Mouse (Mus musculus) midbrain, embryonic 16.5 days (tissue): ENCODE results near the gene Lrp10. TPM values are rescaled to one million over a fixed set of nuclear protein-coding genes. Genes with fewer than 3 reads are reported as not detected.
A peak's percentile ranks its signal among the peaks of the same experiment; 100 is the strongest.

Experiments used
- ATAC-seq: fragments of 200-750 bp; cut with Nextera tagmentation; 2 replicates; pipeline ENCODE4 v1.8.0; 2017; ENCODE audit warnings: moderate TSS enrichment
- H3K27ac ChIP-seq: fragments of 300-500 bp; sonication (generic); 2 replicates; pipeline ENCODE4 v1.5.1; 2014; ENCODE audit warnings: mild to moderate bottlenecking, low read length, mixed read lengths
- H3K27me3 ChIP-seq: fragments of 300-500 bp; sonication (generic); 2 replicates; pipeline ENCODE4 v1.6.1; 2014; ENCODE audit warnings: low read depth, low read length, mixed read lengths; ENCODE audit not compliant: control insufficient read depth, insufficient read depth
- H3K36me3 ChIP-seq: fragments of 300-500 bp; sonication (generic); 2 replicates; pipeline ENCODE4 v1.6.1; 2014; ENCODE audit warnings: mild to moderate bottlenecking, low read length, moderate library complexity, mixed read lengths; ENCODE audit not compliant: control insufficient read depth, insufficient read depth
- H3K4me1 ChIP-seq: fragments of 300-500 bp; sonication (generic); 2 replicates; pipeline ENCODE4 v1.6.1; 2014; ENCODE audit warnings: mild to moderate bottlenecking, low read length, mixed read lengths; ENCODE audit not compliant: control insufficient read depth, insufficient read depth
- H3K4me2 ChIP-seq: fragments of 300-500 bp; sonication (generic); 2 replicates; pipeline ENCODE4 v1.6.1; 2014; ENCODE audit warnings: mild to moderate bottlenecking, low read length, mixed read lengths
- H3K4me3 ChIP-seq: fragments of 300-500 bp; sonication (generic); 2 replicates; pipeline ENCODE4 v1.5.1; 2014; ENCODE audit warnings: low read depth, mild to moderate bottlenecking, low read length, moderate library complexity, mixed read lengths
- H3K9ac ChIP-seq: fragments of 300-500 bp; sonication (generic); 2 replicates; pipeline ENCODE4 v1.6.1; 2014; ENCODE audit warnings: low read depth, low read length, mixed read lengths
- H3K9me3 ChIP-seq: fragments of 300-500 bp; sonication (generic); replicated peaks from 2 replicates; pipeline ENCODE4 v1.6.1; 2014; ENCODE audit warnings: mild to moderate bottlenecking, low read length, mixed read lengths; ENCODE audit not compliant: control insufficient read depth, poor library complexity, severe bottlenecking
- WGBS: fragments of 180-500 bp; shearing (Covaris S2); extraction: QIAGEN DNeasy Blood & Tissue Kit; methylation state at CpG from one replicate; pipeline ENCODE4 v1.1.7; 2014; 5-methylcytosine and 5-hydroxymethylcytosine counted together
- polyA plus RNA-seq: library from polyadenylated mRNA; unstranded; fragments of >200 nt; fragmentation: Nextera tagmentation; extraction: Ambion mirVana; gene quantifications from 2 replicates; pipeline ENCODE4 v1.2.1, GENCODE M21; 2015

The Lrp10 gene
- polyA plus RNA-seq, 1 experiment from 2014 or later = 26.9 TPM

- Histone ChIP-seq H3K4me3 (no peak overlapping the region), H3K4me2 (no peak overlapping the region), H3K27me3 (no peaks in the 10 kb centered on the region), H3K36me3 (no peaks in the 10 kb centered on the region), H3K9me3 (no peaks in the 10 kb centered on the region), H3K4me1 (peaks cover 5% of the 10 kb centered on the region; the same call in 1 of the 2 replicates), H3K27ac (no peak overlapping the region), H3K9ac (no peak overlapping the region)
- no peak for ATAC-seq
- 90% methylated on average over 3 of the region's 3 CpGs for WGBS
Measured at GRCm38 (mm10) chr14:54442548-54442947, 21.4 kb upstream of the Lrp10 start.

- Histone ChIP-seq H3K9me3 (no peaks in the 10 kb centered on the region), H3K4me3 (no peak overlapping the region), H3K36me3 (no peaks in the 10 kb centered on the region), H3K9ac (no peak overlapping the region), H3K27ac (no peak overlapping the region), H3K4me1 (peaks cover 5% of the 10 kb centered on the region; the same call in 1 of the 2 replicates), H3K27me3 (no peaks in the 10 kb centered on the region), H3K4me2 (no peak overlapping the region)
- WGBS = 29% methylated on average over 3 of the region's 3 CpGs
- ATAC-seq = 0 out of 2 replicates have a peak, but pooled peaks have one; percentile 21
Measured at GRCm38 (mm10) chr14:54443196-54443595, 20.7 kb upstream of the Lrp10 start.

GRCm38 (mm10) chr14:54443712-54444618, 20.0 kb upstream of the Lrp10 start:
- H3K4me1 ChIP-seq = peaks cover 5% of the 10 kb centered on the region; the same call in 1 of the 2 replicates
- H3K4me2 ChIP-seq = no peak overlapping the region
- no peak overlapping the region for H3K9ac ChIP-seq
- 65% methylated on average over 15 of the region's 15 CpGs for WGBS
- ATAC-seq = no peak
- H3K36me3 ChIP-seq = no peaks in the 10 kb centered on the region
- H3K27ac ChIP-seq = peak overlapping the region; percentile 22; the same call in 1 of the 2 replicates
- no peaks in the 10 kb centered on the region for H3K27me3 ChIP-seq
- no peak overlapping the region for H3K4me3 ChIP-seq
- H3K9me3 ChIP-seq = no peaks in the 10 kb centered on the region

GRCm38 (mm10) chr14:54445476-54445875, 18.5 kb upstream of the Lrp10 start:
- H3K9me3 ChIP-seq = no peaks in the 10 kb centered on the region
- H3K4me3 ChIP-seq = no peak overlapping the region
- H3K4me2 ChIP-seq = no peak overlapping the region
- no peak for ATAC-seq
- H3K4me1 ChIP-seq = no peaks in the 10 kb centered on the region
- 64% methylated on average over 3 of the region's 3 CpGs for WGBS
- no peak overlapping the region for H3K27ac ChIP-seq
- no peaks in the 10 kb centered on the region for H3K36me3 ChIP-seq
- H3K27me3 ChIP-seq = no peaks in the 10 kb centered on the region
- 0 out of 2 replicates have a peak overlapping the region, but pooled peaks have one; percentile 6 for H3K9ac ChIP-seq

GRCm38 (mm10) chr14:54453566-54453965, 10.4 kb upstream of the Lrp10 start:
- Histone ChIP-seq H3K9ac (no peak overlapping the region), H3K27ac (no peak overlapping the region), H3K4me1 (no peaks in the 10 kb centered on the region), H3K9me3 (no peaks in the 10 kb centered on the region), H3K4me3 (no peak overlapping the region), H3K27me3 (no peaks in the 10 kb centered on the region), H3K36me3 (no peaks in the 10 kb centered on the region), H3K4me2 (no peak overlapping the region)
- WGBS = 83% methylated on average over 9 of the region's 9 CpGs
- ATAC-seq = no peak

- Histone ChIP-seq H3K4me2 (no peak overlapping the region), H3K36me3 (no peaks in the 10 kb centered on the region), H3K27ac (no peak overlapping the region), H3K4me1 (no peaks in the 10 kb centered on the region), H3K4me3 (no peak overlapping the region), H3K9ac (no peak overlapping the region), H3K9me3 (no peaks in the 10 kb centered on the region), H3K27me3 (no peaks in the 10 kb centered on the region)
- WGBS = 83% methylated on average over 11 of the region's 11 CpGs
- no peak for ATAC-seq
Measured at GRCm38 (mm10) chr14:54454669-54455528, 9.0 kb upstream of the Lrp10 start.

- Histone ChIP-seq H3K27ac (no peak overlapping the region), H3K27me3 (no peaks in the 10 kb centered on the region), H3K4me2 (no peak overlapping the region), H3K36me3 (no peaks in the 10 kb centered on the region), H3K4me1 (no peaks in the 10 kb centered on the region), H3K4me3 (no peak overlapping the region), H3K9ac (no peak overlapping the region), H3K9me3 (no peaks in the 10 kb centered on the region)
- no peak for ATAC-seq
- 88% methylated on average over 14 of the region's 14 CpGs for WGBS
Measured at GRCm38 (mm10) chr14:54457907-54458569, 5.9 kb upstream of the Lrp10 start.

- no peak for ATAC-seq
- Histone ChIP-seq H3K4me3 (no peak overlapping the region), H3K27ac (no peak overlapping the region), H3K27me3 (no peaks in the 10 kb centered on the region), H3K4me2 (no peak overlapping the region), H3K36me3 (no peaks in the 10 kb centered on the region), H3K4me1 (peaks cover 11% of the 10 kb centered on the region), H3K9me3 (no peaks in the 10 kb centered on the region), H3K9ac (no peak overlapping the region)
- 76% methylated on average over 4 of the region's 4 CpGs for WGBS
Measured at GRCm38 (mm10) chr14:54462146-54462545, 1.8 kb upstream of the Lrp10 start.
